Mouse (Mus musculus) lung, adult 2 months (tissue): Measurements from ENCODE around the gene Pnp.

Source experiments
- CTCF ChIP-seq: fragments of 200-500 bp; IDR thresholded peaks from 2 replicates; pipeline ENCODE4 v1.5.1; 2011; ENCODE audit warnings: mild to moderate bottlenecking, low read length, control low read depth; ENCODE audit not compliant: insufficient read depth
- POLR2A ChIP-seq: fragments of 200-500 bp; IDR thresholded peaks from 2 replicates; pipeline ENCODE4 v1.6.1; 2011; ENCODE audit warnings: low read depth, mild to moderate bottlenecking, control low read depth, low read length, borderline replicate concordance; ENCODE audit errors: extremely low read depth

- no peak for TF ChIP-seq CTCF
- TF ChIP-seq POLR2A = no peak
These were observed 42.8 kb downstream of the Pnp start for GRCm38 (mm10) chr14:50973700-50974099.
